Mouse (Mus musculus): ENCODE results near the gene Mdfi.

Mdfi gene

DNA sequence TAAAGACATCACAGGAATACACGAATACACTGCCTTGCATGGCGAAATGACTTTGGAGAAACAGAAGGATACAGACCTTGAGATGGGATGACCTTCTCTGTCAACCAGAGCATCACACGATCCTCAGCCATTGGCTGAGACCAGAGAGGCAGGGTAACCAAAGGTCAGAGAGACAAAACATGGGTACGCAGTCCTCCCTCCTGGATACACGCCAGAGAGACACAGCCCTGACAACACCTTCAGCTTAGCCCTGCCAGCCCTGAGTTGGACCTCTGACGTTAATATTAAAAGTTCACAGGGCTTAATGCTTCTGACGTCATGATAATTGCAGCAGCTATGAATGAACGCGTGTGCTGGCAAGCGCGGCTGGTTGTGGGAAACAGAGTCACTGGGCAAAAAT, 11.1 kb upstream of the Mdfi start:
- DNase-seq = no peak

DNA sequence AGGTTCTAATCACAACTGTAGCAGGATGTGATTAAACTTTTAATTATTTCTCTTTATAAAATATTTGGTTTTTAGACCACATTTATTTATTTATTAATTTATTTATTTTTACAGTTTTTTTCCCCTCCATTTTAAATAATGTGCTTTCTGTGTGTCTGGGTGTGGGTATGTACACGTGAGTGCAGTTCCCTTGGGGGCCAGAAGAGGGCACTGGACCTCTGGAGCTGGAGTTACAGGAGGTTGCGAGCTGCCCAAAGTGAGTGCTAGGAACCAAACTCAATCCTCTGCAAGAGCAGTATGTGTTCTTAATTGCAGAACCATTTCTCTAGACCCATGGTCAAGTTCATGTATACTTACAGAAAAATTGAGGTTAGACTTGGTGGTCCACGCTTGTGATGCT, 9.0 kb upstream of the Mdfi start:
- no peak for DNase-seq

DNA sequence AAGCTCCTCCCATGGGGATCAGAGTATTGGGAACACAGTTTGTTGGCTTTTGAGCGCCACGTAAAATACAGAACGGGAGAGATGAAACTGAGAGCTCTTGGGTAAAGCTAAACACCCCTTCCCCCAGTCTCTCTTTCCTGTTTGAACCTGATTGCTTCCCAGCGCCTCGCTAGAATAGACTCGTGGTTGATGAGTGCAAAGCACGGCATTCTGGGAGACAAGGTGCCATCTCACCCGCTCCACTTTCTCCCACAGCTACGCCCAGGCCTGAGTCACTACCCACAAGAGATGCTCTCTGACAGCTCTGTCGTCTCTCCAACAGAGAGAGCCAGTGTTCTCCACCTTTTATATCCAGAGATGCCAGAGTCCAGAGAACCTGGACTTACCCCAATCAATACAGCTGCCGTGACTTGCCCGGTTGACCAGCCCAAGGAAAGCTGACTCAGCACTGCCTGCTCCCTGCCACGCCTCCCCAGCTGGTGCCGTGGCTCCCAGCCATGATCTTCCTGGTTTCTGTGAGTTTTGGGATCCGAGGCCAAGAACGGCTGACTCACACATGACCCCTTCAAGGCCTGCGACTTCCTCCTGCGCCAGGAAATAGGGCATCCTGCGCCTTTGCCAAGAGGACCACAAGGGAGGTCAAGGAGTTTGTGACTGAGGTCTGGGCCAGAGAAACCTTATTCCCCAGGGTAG, 7.6 kb upstream of the Mdfi start:
- DNase-seq = peak; percentile 87

DNA sequence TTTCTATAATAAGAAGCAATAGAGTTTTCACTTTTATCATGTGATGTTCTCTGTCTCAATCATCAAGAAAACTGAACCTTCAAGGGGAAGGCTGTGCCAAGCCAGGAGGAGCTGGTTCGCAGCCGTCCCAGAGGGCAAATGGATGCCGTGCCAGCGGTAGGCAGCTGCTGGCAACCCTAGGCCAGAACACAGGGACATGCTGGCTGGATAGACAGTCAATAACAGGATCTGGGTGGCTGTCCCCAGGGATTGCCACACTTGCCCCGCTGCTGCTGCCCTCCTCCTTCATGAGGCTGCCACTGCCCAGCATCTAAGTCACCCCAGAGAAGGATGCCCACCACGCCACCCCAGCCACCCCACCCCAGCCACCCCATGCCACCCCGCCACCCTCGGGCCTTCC, 7.0 kb upstream of the Mdfi start:
- no peak for DNase-seq

DNA sequence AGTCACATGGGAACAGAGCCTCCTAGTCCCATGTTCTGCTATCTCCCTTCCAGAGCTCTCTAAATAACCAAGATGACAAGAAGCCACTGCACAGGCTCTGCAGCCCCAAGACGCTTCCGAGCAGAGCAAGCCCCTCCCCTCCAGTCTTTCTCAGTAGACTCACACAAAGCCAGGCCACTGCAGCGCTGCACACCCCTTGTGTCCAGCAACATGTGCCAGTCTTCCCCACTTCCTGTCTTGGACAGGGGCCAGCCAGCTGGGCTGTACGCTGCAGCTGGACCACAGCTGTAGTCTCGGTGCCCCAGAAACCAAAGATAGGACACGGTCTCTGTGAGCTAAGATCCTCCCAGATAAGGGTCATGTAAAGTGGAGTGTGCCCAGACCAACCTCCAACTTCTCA, 3.3 kb upstream of the Mdfi start:
- no peak for DNase-seq

DNA sequence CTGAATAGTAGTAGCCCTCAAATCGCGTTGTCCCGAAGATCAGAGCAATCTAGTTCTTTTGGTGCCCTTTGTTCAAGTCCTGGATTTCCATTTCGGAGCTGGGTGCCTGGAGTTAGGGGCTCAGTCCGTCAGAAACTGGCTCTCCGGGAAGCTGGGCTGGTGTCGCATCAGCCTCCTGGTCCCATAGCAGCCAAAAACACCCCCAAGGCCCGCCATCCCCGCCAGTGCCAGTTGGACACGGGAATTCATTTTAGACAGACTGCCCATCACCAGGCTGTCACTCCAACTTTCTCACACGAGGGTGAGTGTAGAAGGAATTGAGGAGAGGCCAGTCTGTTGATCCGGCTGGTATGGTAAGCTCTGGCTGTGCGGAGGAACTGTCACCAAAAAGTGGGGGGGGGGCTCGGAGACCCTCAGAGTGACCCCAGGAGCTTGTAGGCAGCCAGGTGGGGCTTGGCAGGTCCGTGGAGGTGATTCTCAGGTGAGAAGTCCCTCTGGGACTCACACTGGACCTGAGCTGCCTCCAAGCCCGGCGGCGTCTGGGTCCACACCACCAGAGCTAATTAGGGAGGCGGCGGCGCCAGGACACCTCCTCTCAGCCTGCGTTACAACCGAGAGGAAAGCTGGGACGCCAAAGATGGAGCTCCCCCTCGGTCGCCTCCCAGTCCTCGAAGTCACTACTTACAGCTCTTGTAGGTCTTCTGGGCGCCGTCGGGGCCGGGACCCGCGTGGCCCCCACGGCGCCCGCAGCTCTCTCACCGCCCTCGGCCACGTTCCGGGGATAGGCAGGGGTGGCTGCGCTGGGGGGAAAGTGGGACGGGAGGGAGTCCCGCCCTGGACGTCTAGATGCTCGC, 636 bp downstream of the Mdfi start:
- no peak for DNase-seq

DNA sequence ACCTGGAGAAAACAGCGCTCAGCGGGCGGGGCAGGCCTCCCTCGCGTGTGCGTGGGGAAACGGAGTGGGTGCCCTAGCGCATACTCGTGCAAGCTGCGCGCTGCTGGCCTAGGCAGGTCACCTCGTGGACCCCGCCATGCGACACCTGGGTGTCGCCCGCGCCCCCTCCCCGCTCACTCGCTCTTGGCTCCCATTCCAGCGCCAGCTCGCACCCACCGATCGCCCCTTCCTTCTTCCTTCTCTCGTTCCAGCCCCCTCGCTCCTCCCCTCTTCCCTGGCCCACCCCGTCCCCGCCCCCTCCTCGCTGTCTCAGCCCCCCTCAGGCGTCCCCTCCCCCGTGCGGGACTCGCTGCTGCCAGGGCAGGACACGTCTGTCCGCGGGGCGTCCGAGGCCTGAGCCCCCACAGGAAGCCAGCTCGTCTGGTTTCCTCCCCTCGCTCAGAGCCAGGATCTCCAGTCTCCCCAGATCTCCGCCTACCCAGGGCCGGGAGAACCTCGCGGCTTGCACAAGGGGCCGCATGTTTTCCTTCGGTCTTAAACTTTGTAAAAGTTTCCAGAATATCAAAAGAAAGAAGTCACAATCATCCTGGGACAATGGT, 1.4 kb downstream of the Mdfi start:
- DNase-seq = peak; percentile 19

DNA sequence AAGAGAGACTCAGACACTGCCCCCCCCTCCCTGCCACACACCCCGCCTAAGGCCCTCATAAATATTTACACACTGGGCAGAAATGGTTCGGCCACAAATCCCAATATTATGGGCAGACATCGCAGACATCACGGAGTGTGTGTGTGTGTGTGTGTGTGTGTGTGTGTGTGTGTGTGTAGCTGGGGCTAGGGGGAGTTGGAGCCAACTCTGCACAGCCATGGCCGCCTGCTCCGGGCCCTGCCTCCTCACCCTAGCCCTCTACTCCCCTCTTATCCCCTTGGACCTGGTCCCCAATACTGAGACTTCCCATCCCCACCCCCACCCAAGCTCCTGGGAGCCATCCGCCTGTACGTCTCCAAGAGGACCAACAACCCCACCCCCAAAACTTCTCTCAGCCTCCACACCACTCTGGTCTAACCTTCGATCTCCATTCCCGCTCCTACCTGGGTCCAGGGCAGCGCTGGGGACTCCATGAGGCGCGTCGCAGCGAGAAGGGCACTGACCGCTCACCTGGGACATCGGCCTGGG, 1.9 kb downstream of the Mdfi start:
- no peak for DNase-seq

DNA sequence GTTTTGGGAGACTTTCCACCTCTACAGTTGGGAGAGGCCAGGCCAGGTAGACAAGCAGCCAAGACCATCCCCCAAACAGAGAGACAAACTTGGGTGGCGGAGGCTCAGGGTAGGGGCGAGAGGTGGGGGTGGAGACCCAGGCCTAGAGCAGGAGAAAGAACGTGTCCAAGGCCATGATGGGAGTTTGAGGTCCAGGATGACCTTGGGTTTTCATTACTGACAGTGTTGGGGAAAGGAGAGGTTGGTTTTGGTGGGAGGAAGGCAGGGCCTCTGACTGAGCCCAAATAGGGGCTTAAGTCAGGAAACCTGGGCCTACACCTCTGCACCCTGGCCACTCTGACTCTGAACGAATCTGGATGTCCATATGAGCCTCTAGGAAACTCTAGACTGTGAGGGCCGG, 2.7 kb downstream of the Mdfi start:
- DNase-seq = no peak

DNA sequence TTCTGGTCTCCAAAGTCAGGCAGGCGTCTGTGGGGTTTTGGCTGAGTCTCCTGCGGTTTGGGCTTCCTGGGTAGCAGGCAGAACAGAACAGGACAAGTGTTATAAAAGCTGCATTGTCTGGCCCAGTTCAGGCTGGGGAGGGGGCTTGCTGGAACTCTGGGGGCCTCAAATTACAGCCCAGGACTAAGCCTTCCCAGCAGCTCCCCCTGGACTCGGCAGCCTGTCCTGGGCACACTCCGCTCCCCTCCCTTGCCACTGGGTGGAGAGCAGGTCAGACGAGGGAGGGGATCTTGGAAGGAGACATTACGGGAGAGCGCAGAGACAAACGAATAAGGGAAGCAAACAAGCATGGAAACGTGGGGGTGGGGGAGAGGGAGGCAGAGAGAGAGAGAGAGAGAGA, 3.3 kb downstream of the Mdfi start:
- no peak for DNase-seq

DNA sequence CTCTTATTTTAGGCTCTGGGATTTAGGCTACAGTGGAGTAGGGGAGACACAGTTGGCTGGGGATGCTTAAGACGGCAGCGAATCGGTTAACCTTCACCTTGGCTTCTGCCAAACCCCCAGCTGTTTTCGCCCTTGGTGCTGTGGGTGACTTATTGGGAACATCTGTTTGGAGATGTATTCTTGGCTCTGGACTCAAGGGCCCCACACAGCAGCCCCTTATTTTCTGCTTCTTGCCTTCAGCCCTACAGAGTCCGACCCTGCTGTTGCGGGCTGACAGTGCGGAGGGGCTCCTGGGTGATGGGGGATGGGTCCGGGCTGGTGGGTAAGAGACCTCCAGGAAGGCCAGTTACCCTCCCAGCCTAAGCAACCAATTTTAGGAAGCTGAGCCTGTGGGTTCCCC, 13.2 kb downstream of the Mdfi start:
- no peak for DNase-seq

DNA sequence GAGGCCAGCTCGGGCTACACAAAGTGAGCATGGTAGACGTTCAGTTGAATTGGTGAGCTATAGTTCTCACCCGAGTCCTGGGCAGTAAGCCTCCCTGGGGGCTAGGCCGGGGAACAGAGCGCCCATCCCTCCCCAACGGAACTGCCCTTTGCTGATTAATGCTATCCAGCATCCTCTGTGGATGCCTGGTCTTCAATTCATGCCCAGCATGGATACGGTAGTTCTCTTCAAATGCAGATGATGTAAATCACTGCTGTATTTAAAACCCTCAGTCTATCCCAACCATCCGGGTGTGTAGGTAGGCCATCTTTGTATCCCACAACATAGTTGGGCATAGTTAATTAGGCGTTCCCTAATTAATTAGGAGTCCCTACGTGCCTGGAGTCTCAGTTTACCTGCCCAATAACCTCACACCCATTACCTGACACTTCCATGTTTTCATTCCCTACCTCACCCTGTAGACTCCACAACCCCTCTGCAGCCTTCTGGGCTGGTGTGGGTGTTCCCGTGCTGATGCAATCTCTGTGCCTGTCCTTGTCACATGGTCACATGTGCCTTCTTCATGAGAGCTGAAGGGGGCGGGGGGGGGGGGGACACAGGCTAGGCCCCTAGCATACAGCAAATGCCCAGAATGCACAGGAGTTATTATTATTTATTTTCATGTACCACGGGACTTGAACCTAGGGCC, 16.3 kb downstream of the Mdfi start:
- no peak for DNase-seq

DNA sequence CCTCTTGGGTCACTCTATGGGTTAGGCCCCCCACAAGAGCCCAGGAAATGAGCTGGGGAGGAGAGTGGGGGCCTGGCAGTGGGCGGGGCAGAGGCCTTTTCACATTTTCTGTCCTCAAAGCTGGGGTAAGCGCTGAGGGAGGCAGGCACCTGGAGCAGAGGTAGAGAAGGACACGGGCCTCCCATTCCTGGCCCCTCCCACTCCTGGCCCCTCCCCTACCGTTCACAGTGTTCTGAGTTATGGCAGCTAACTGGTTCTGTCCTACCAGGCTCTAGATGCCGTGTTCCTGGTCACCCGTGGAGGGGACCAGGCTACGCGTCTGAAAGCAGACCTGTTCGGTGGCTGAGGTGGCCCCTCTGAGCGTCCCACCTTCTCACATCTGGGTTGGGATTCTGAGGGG, 19.0 kb downstream of the Mdfi start:
- no peak for DNase-seq

DNA sequence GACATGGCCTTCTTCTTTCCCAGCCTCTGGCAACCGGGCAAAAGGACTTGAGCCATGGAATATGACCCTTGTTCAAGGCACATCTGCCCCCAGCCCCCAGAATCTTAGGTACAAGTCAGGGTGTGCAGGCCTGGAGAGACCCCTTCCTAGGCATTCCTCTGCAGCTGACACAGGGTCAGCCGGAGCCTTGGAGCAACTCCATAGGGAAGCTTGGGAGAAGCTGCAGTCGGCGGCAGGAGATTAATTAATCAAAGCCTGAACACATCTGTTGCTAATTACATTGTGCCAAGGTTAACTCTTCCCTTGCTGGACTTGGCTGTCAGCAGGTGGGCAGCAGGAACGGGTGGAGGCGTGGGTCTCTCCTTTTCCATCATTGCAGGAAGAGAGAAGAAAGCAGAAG, 20.0 kb downstream of the Mdfi start:
- no peak for DNase-seq

DNA sequence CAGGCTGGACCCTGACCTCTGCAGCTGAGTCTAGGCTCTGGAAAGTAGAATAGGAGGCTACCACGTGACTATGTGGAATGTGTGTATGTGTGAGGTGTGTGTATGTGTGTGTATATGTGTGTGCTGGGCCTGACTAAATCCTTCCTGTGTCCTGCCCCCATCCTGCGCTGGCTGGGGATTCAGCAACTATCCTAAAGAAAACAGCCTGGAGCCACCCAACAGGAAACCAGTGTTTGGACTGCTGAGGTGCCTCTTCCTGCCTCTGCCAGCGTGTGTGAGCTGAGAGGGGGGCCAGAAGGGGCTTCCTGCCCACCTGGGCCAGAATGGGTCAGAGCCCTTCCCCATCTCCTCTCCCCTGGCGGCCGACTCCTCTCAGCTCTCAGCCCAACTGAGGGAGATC, 20.9 kb downstream of the Mdfi start:
- DNase-seq = no peak

DNA sequence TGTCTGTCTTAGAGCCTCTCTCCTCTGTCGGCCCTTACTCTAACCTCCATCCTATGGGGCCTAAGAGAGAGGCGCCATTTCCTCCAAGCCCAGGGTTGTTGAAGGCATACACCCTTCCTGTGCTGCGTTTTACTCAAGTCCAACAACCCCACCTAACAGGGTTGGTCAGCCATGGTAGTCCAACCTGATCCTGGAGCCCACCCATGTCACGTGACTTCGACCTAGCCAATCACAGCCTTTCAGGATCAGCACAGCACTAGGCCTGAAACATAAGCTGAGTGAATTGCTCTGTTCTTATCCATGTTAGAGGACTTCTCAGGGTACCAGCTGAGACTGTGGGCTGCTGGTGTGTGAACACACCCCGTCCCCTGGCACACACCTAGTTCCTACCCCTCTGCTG, 22.3 kb downstream of the Mdfi start:
- no peak for DNase-seq

DNA sequence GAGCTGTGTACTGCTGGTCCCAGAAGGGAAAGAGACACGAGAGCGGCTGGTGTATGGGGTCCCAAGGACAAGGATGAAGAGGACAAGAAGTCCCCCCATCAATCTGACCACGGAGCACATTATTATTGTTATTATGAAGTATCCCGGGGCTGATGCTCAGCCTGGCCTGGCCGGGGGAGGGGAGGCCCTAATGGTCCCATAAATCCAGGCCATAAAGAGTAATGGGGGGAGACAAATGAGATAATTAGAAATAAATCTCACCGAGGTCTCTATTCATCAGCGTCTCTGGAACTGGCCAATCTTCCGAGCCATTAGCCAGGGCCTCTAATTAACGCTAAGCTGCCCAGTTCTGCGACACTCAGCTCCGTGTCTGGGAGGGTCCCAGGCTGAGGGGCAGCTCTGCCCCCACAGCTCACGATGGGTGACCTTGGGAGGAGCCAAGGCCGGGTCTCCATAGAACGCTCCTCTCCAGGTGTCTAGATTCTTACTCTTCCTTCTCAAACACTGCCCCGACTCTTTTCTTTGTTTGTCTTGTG, 23.2 kb downstream of the Mdfi start:
- DNase-seq = no peak

DNA sequence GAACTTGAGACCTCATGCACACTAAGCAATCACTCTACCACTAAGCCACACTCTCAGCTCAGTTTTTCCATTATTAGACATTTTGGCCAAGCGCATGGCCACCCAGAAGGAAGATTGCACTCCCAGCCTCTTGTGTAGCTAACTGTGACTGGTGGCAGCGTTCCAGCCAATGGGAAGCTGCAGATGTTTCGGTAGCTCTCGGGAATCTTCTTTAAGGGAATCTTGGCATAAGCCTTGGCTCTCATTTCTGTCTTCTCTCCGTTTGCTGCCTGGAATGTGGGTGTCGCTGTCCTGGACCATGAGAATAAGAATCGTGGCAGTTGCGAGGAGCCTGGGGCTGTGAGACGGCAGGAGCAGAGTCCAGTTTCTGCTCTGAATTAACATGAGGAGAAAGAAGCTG, 28.3 kb downstream of the Mdfi start:
- no peak for DNase-seq

DNA sequence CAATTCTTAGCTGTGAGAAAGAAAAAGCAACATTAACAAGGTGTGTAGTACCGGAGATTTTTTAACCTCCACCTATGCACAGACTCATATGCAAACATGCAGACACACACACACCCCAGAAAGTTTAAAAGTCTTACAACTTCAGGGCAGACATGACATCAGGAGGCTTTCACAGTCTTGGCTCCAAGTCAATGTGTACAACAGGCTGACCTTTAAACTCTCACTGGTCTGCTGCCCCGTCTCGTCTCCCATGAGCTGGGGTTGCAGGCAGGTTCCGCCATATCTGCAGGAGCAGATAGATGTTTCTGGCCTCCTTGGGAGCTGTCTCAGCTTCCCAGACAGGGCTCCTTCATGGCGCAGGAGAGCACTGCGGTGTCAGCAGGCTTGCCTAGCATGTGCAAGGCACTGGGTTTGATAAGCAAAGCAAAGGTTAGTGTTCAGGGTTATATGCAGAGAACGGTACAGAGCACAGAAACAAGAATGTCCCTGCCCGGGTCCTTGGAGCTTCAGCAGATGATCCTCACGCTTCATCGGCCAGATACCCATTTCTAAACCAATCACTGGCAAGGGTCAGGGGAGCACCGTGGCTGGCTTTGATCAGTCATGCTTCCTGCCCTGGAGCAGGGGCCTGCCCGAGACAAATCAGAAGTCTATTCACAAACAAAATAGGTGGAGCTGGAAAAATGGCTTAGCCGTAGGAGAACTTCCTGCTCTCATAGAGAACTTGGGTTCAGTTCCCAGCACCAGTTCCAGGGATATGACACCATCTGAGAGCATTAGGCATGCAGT, 29.2 kb downstream of the Mdfi start:
- peak; percentile 35 for DNase-seq

DNA sequence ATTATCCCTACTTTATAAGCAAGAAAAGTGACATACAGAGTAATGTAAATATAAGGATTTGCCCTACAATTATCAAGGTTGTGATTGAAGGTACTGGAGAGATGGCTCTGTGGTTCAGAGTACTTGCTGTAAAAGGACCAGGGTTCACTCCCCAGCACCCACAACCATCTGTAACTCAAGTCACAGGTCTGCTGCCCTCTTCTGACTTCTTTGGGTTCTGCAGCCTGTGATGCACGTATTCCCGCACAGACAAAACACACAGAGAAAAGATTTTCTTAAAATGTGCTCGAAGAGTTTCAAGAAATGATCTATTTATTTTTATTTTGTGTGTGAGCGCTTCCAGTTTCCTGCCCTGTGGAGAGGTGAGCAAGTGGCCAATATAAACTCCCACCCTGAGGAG, 30.8 kb downstream of the Mdfi start:
- no peak for DNase-seq

DNA sequence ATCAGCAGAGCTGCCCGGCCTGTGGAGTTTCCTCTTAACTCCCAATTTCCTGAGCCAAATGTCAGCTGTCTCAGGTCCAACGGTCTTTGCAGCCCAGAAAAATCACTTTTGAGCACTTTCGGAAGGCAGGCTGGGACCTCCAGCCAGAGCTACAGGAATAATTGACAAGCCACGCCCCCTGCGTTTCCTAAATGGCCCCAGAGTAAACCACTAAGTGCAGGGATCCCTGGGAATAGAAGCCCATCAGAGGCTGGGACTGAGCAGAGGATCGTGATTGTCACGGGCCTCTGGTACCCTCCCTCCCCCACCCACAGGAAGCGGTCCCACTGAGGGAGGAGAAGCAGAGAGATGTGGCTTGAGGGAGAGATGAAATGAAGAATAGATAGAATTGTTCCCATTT, 31.7 kb downstream of the Mdfi start:
- DNase-seq = peak; percentile 28

DNA sequence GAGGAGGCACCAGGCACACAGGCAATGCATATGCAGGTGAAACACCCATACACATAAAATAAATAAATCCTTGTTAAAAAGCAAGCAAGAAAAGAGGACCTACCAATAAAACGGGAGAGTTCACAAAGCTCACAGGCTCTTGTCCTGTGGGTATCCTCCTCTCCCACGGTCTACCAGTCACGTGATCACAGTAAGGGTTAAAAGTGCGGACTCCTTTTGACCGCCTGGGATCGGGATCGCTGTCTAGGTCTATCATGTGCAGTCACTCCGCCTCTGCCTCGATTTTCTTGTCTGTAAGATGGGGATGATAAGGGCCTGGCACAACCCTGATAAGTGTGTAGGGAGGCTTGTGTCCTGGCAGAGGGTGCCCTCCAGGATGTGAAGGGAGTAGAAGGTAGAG, 37.1 kb downstream of the Mdfi start:
- DNase-seq = no peak
